Mouse (Mus musculus) forebrain, postnatal 0 days (tissue): ENCODE data around the gene Lgals3bp. TPM values are rescaled to one million over a fixed set of nuclear protein-coding genes. Genes with fewer than 3 reads are reported as not detected.

Source experiments
- ATAC-seq: fragments of 200-750 bp; cut with Nextera tagmentation; 2 replicates; pipeline ENCODE4 v1.8.0; 2017; ENCODE audit warnings: mild to moderate bottlenecking, moderate library complexity
- DNase-seq: peaks from one replicate; pipeline ENCODE4 v3.0.0-alpha.2; 2015
- H3K27ac ChIP-seq: fragments of 300-500 bp; sonication (generic); 2 replicates; pipeline ENCODE4 v1.5.1; 2014; ENCODE audit warnings: low read depth, mild to moderate bottlenecking, antibody characterized with exemption, low read length, moderate library complexity, mixed read lengths
- H3K27me3 ChIP-seq: fragments of 300-500 bp; sonication (generic); 2 replicates; pipeline ENCODE4 v1.6.1; 2014; ENCODE audit warnings: mild to moderate bottlenecking, low read length, mixed read lengths; ENCODE audit not compliant: insufficient read depth
- H3K36me3 ChIP-seq: fragments of 300-500 bp; sonication (generic); 2 replicates; pipeline ENCODE4 v1.6.1; 2014; ENCODE audit warnings: mild to moderate bottlenecking, moderate library complexity; ENCODE audit not compliant: insufficient read depth
- H3K4me1 ChIP-seq: fragments of 300-500 bp; sonication (generic); 2 replicates; pipeline ENCODE4 v1.6.1; 2014; ENCODE audit warnings: antibody characterized with exemption; ENCODE audit not compliant: insufficient read depth
- H3K4me2 ChIP-seq: fragments of 300-500 bp; sonication (generic); 2 replicates; pipeline ENCODE4 v1.6.1; 2014; ENCODE audit warnings: low read depth, mild to moderate bottlenecking, moderate library complexity
- H3K4me3 ChIP-seq: fragments of 300-500 bp; sonication (generic); 2 replicates; pipeline ENCODE4 v1.5.1; 2014; ENCODE audit warnings: low read depth, low read length, mixed read lengths
- H3K9ac ChIP-seq: fragments of 300-500 bp; sonication (generic); 2 replicates; pipeline ENCODE4 v1.6.1; 2014; ENCODE audit warnings: mild to moderate bottlenecking
- H3K9me3 ChIP-seq: fragments of 300-500 bp; sonication (generic); 2 replicates; pipeline ENCODE4 v1.6.1; 2016; ENCODE audit warnings: low read length
- CTCF ChIP-seq: sonication (generic); IDR thresholded peaks from 2 replicates; pipeline ENCODE4 v1.5.1; 2016; ENCODE audit warnings: antibody characterized with exemption, control low read depth, low read depth
- WGBS: fragments of 180-500 bp; shearing (Covaris S2); extraction: QIAGEN DNeasy Blood & Tissue Kit; methylation state at CpG from one replicate; pipeline ENCODE4 v1.1.7; 2014; 5-methylcytosine and 5-hydroxymethylcytosine counted together
- polyA plus RNA-seq: library from polyadenylated mRNA; unstranded; fragments of >200 nt; fragmentation: Nextera tagmentation; extraction: Ambion mirVana; gene quantifications from 2 replicates; pipeline ENCODE4 v1.2.1, GENCODE M21; 2015
- total RNA-seq: library from RNA; depleted of rRNA; stranded (reverse); fragments of >200 nt; gene quantifications from 2 replicates; pipeline ENCODE4 v1.2.3, GENCODE M21; 2014

Lgals3bp gene
- total and polyA plus RNA-seq, 2 experiments from 2014 or later: 15.6 to 16.4 TPM

DNA sequence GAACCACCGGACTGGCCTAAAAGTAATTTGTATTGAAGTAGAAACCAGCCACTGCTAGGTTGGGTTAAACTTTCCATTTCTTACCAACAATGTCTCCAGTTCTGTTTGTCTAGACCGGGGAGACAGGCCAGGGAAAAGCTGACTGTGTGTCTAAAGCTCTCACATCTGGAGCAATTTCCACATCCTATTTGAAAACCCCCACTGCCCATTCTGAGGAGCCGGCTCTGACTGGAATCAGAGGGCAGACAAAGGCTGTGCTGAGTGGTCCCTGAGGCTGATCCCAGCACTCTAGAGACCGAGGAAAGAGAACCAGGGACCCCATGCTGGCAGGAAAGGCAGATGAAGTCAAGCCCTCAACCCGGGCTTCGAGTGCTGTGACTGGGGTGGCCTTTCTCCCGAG is 29.3 kb downstream of the Lgals3bp start:
- H3K9ac ChIP-seq: no peak overlapping the region
- H3K27me3 ChIP-seq: no peaks in the 10 kb centered on the region
- WGBS: 51% methylated on average over 7 of the region's 7 CpGs
- 0 out of 2 replicates have a peak, but pooled peaks cover 7% of the 10 kb centered on the region for H3K4me1 ChIP-seq
- no peaks in the 10 kb centered on the region for H3K36me3 ChIP-seq
- no peak overlapping the region for H3K27ac ChIP-seq
- no peaks in the 10 kb centered on the region for H3K9me3 ChIP-seq
- no peak overlapping the region for H3K4me3 ChIP-seq
- DNase-seq: no peak
- H3K4me2 ChIP-seq: no peak overlapping the region
- no peak for ATAC-seq
- TF ChIP-seq CTCF: no peak

- Histone ChIP-seq H3K9me3 (no peaks in the 10 kb centered on the region), H3K36me3 (no peaks in the 10 kb centered on the region), H3K4me3 (no peak overlapping the region), H3K27me3 (no peaks in the 10 kb centered on the region), H3K4me1 (0 out of 2 replicates have a peak, but pooled peaks cover 7% of the 10 kb centered on the region), H3K27ac (no peak overlapping the region), H3K4me2 (no peak overlapping the region), H3K9ac (no peak overlapping the region)
- no peak for TF ChIP-seq CTCF
- no peak for DNase-seq
- 83% methylated on average over 7 of the region's 7 CpGs for WGBS
- no peak for ATAC-seq
Measured at GRCm38 (mm10) chr11:118371876-118372275, 30.0 kb downstream of the Lgals3bp start.

GRCm38 (mm10) chr11:118369657-118370056 is 32.2 kb downstream of the Lgals3bp start:
- Histone ChIP-seq H3K9ac (no peak overlapping the region), H3K27me3 (no peaks in the 10 kb centered on the region)

DNA sequence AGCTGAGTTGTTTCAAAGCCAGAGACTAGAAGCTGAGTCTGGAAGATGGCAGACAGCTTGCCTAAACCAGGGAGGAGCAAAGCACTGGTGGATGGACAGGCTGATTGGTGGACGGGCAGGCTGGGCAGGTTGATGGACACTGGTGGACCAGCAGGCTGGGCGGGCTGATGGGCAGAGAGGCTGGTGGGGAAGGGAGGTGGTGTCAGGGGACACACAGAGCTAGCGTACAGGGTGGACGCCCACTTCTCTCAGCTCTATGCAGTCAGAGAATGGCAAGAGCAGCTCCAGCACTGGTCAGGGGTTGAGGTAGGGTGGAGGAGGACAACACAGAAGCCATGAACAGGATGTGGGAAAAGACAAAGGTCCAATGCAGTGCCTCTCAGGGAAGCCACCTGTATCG is 32.6 kb downstream of the Lgals3bp start:
- no peak overlapping the region for H3K4me3 ChIP-seq
- 84% methylated on average over 5 of the region's 5 CpGs for WGBS
- H3K27me3 ChIP-seq: no peaks in the 10 kb centered on the region

More at GRCm38 (mm10) chr11:118369657-118370056, 32.2 kb downstream of the Lgals3bp start:
- Histone ChIP-seq H3K4me2 (no peak overlapping the region), H3K4me3 (no peak overlapping the region), H3K36me3 (no peaks in the 10 kb centered on the region), H3K9me3 (no peaks in the 10 kb centered on the region), H3K4me1 (no peaks in the 10 kb centered on the region), H3K27ac (no peak overlapping the region)
- ATAC-seq (no peak), DNase-seq (no peak)
- WGBS: 83% methylated on average over 8 of the region's 8 CpGs
- TF ChIP-seq CTCF: no peak

DNA sequence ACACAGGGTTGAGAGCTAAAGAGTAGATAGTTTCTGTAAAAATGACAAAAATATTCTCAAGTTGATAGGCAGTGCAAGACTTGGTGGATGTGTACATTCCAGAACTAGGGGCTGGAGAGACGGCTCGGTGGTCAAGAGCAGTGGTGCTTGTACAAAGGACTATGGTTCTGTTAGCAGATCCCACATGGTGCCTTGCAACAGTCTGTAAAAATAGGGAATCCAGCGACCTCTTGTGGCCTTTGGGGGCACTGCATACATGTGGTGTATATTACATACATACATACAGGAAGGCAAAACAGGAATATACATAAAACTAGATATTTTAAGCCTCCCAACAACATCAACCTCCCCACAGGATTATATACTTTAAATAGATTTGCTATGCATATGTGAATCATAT is 33.6 kb downstream of the Lgals3bp start:
- H3K36me3 ChIP-seq: no peaks in the 10 kb centered on the region
- no peak overlapping the region for H3K27ac ChIP-seq
- no peak overlapping the region for H3K9ac ChIP-seq
- peak; percentile 56 for TF ChIP-seq CTCF
- WGBS: 64% methylated on average over 3 of the region's 3 CpGs
- H3K9me3 ChIP-seq: no peaks in the 10 kb centered on the region
- ATAC-seq (no peak), DNase-seq (peak; percentile 53)
- no peaks in the 10 kb centered on the region for H3K27me3 ChIP-seq
- no peak overlapping the region for H3K4me2 ChIP-seq
- no peak overlapping the region for H3K4me3 ChIP-seq
- H3K4me1 ChIP-seq: no peaks in the 10 kb centered on the region

More for the DNA sequence above, 32.6 kb downstream of the Lgals3bp start:
- no peak overlapping the region for H3K27ac ChIP-seq
- no peak for DNase-seq
- H3K4me1 ChIP-seq: no peaks in the 10 kb centered on the region
- H3K9me3 ChIP-seq: no peaks in the 10 kb centered on the region
- no peak for TF ChIP-seq CTCF
- H3K36me3 ChIP-seq: no peaks in the 10 kb centered on the region
- H3K9ac ChIP-seq: no peak overlapping the region
- no peak for ATAC-seq
- H3K4me2 ChIP-seq: no peak overlapping the region

DNA sequence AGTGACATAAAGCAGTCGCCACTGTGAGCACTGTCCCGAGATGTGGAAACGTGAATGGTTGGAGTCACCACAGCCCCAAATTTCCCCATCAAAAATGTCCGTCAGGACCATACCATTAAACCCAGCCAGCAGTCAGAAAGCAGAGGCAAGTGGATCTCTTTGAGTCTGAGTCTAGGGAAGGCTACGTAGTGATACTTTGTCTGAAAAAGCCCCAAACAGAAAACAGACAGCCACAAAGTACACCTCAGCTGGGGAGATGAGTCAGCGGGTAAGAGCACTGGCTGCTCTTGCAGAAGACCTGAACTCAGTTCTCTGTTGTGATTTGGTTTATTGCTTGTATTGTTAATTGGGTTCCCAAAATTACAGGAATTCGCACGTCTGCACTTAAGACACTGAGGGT is 35.3 kb downstream of the Lgals3bp start:
- no peak overlapping the region for H3K4me2 ChIP-seq
- TF ChIP-seq CTCF: no peak
- no peak for DNase-seq
- H3K9ac ChIP-seq: no peak overlapping the region
- H3K9me3 ChIP-seq: no peaks in the 10 kb centered on the region
- H3K4me1 ChIP-seq: no peaks in the 10 kb centered on the region
- H3K27me3 ChIP-seq: no peaks in the 10 kb centered on the region
- no peak for ATAC-seq
- 81% methylated on average over 8 of the region's 8 CpGs for WGBS
- H3K36me3 ChIP-seq: no peaks in the 10 kb centered on the region
- H3K27ac ChIP-seq: no peak overlapping the region
- H3K4me3 ChIP-seq: no peak overlapping the region

DNA sequence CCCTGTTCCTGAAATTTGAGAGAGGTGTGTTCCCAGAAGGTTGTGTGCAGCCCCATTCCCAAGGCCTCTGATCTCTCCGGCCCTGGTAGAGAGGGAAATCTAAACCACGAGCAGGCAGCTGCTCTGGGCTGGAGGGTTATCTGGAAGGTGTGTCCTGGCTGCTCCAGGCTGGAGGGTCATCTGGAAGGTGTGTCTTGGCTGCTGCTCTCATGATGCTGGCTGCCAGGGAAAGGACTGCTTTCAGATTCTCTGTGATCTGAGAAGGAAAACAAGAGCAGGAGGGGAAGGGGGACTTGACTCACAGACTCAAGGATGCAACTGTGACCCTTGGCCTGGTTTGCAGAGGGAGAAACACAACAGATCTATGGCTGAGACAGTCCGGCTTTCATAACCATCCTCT is 35.8 kb downstream of the Lgals3bp start:
- no peak for TF ChIP-seq CTCF
- no peak overlapping the region for H3K4me2 ChIP-seq
- no peak overlapping the region for H3K9ac ChIP-seq
- H3K36me3 ChIP-seq: no peaks in the 10 kb centered on the region
- H3K4me3 ChIP-seq: no peak overlapping the region
- 80% methylated on average over 3 of the region's 3 CpGs for WGBS
- no peak overlapping the region for H3K27ac ChIP-seq
- DNase-seq (no peak), ATAC-seq (no peak)
- H3K9me3 ChIP-seq: no peaks in the 10 kb centered on the region
- H3K4me1 ChIP-seq: no peaks in the 10 kb centered on the region
- no peaks in the 10 kb centered on the region for H3K27me3 ChIP-seq
